Mouse (Mus musculus): ENCODE results near the gene Ncaph2.

The Ncaph2 gene

DNA sequence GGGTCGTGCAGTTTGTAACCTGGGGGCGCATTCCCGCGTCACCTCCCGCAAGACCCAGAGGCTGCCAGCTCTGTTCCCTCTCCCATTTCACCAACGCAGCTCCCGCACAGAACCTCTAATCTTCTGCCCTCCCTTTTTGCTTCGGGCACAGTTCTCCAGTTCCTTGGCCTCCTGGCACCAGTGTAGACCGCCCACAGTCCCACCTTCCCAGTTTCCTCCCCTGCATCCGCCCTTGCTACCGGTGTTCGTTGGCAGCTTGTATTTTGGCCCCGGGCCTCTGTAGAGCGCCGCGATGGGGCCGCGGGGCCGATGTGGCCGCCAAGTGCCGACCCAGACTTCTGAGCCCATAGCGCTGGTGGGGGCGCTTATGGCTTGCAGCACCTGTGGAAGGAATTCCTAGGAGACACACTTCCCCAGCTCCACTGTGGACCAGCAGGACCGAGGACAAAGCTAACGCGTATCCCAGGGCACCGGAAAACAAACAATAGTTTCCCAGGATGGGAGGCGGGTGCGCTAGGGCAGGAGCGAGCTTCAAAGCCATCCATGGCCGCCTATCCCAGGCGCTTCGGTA is 23.4 kb downstream of the Ncaph2 start, which contains the start of gene Odf3b:
Gene Odf3b (minus strand): TSS at position 452 of the 571 bp plus-strand sequence.
- DNase-seq (ENCODE audit: low read depth, low spot score), result no peak

DNA sequence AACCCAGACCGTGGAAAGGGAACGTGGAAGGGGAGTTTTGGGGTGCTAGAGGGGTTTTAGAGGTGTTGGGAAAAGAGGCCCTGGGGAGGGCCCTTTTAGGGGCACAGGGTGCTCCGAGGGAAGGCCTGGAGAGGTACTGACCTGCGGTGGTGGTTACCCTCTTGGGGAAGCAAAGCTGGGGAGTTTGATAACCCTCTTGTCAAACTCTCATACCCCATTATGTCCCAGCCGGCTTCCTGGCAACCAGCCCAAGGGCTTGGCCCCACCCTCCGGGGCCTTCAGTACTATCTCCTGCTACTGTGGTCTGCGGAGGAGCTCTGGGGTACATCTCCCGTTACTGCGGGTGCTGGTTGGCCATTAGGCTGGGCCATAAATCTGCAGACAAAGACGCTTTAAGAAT is 23.9 kb downstream of the Ncaph2 start:
- no peak for DNase-seq (ENCODE audit: low read depth, low spot score)

- no peak for DNase-seq (ENCODE audit: low read depth, low spot score)
These were observed 29.1 kb downstream of the Ncaph2 start, which contains the start of gene Klhdc7b for GRCm38 (mm10) chr15:89384617-89385016. Klhdc7b (plus strand) TSS chr15:89384917.

DNA sequence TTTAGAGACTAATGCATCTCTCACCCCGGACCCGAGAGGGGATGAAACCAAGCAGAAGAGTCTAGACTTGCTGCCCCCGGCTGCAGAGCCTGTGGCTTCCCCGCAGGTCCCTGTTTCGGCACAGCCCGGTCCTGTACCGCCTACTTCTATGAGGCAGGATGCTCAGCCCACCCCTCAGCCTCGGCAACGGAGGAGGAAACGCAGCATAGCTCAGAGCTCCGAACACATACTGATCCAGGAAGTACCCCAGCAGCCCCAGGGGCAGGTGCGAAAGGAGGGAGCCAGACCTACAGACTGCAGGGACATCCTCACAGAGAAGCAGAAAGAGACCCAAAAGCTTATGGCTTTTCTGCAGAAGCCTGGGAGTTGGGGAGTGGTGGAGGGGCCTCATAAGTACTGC is 31.6 kb downstream of the Ncaph2 start:
- DNase-seq (ENCODE audit: low read depth, low spot score), result no peak

DNA sequence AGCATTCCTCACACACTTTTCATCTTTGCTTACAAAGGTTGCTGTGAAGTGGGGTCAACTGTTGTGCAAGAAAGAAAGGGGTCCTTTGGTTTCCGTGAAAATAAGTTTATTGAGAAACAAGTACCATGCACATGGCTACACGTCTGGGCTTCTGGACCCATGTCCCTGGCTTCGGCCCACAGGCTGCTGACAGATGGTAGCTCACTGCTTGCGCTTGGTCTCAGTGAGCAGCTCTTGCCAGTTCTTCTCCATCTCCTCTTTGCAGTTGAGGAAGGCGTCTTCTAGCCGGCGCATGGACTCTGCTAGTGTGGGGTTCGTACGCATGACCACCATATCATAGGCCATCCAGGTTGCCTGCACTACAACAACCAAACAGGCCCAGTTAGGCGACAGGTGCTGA is 34.6 kb downstream of the Ncaph2 start:
- no peak for DNase-seq (ENCODE audit: low read depth, low spot score)

- DNase-seq (ENCODE audit: low read depth, low spot score), result no peak
These were observed 41.4 kb downstream of the Ncaph2 start for GRCm38 (mm10) chr15:89396883-89397282.

DNA sequence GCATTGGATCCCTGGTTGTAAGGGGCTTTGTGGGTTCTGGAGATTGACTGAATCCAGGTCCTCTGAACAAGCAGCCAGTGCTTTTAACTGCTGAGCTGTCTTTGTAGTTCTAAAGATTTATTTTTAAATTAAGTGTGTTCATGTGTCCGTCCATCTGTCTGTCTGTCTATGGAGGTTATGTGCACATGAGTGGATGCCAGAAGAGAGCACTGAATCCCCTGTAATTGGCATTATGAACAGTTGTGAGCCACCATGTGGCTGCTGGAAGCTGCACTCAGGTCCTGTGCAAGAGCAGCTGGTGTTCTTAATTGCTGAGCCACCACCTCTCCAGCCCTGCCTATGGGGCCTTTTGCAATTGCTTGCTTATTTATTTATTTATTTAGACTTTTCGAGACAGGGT is 42.6 kb downstream of the Ncaph2 start:
- no peak for DNase-seq (ENCODE audit: low read depth, low spot score)

- no peak for DNase-seq (ENCODE audit: low read depth, low spot score)
These were observed 44.2 kb downstream of the Ncaph2 start for GRCm38 (mm10) chr15:89399716-89400115.

DNA sequence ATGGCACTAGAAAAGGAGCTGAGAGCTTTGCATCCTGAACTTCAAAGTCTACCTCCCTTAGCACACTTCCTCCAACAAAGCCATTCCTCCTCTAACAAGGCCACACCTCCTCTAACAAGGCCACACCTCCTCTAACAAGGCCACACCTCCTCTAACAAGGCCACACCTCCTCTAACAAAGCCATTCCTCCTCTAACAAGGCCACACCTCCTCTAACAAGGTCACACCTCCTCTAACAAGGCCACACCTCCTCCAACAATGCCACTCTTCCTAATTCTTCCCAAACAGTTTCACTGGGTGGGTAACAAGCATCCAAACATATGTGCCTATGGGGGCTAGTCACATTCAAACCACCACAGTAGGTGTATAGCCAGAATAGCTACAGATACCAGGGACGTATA is 47.0 kb downstream of the Ncaph2 start:
- DNase-seq (ENCODE audit: low read depth, low spot score), result no peak

DNA sequence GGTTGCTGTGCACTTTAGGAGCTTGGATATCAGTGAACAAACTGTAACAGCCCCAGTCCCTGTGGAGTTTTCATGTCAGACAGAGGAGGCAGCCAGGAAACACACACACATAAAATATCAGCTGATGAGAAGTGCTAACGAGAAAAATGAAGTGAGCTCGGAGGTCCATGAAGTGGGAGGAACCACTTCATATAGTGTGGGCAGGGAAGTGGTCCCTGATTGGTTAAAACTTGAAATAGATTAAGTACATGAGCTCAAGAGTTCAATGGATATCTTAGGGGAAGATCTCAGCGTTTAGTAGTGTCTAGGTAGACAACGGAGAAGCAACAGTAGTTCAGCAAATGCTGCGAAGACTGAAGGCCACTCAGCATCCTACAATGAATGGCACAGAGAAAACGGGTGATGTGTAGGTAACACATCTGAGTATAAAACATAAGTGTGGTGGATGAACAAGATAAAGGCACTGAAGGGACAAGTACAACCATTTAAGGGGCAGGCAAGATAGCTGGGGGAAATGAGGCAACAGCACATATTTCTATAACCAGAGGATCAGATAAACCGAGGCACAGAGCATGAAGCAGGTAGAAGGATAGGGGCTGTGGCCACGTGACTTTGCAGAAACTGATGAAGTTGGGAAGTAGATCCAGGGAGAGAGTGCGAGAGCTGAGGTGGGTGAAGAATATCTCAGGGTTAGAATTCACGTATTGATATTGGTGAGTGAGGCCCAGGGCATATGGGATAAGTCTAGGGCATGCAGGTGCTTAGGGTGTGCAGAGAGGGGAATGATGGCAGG is 49.5 kb downstream of the Ncaph2 start:
- DNase-seq (ENCODE audit: low read depth, low spot score), result no peak

DNA sequence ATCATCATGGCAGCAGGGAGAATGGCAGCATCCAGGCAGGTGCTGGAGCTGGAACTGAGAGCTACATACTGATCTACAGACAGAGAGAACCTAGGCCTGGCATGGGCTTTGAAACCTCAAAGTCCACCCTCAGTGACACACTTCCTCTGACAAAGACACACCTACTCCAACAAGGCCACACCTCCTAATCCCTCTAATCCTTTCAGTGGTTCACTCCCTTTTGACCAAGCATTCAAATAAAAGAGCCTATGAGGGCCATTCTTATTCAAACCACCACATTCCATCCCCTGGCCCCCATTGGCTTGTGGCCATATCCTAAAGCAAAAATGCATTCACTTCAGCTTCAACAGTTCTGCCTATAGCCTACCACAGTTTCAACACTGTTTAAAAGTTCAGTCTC is 51.2 kb downstream of the Ncaph2 start:
- no peak for DNase-seq (ENCODE audit: low read depth, low spot score)

DNA sequence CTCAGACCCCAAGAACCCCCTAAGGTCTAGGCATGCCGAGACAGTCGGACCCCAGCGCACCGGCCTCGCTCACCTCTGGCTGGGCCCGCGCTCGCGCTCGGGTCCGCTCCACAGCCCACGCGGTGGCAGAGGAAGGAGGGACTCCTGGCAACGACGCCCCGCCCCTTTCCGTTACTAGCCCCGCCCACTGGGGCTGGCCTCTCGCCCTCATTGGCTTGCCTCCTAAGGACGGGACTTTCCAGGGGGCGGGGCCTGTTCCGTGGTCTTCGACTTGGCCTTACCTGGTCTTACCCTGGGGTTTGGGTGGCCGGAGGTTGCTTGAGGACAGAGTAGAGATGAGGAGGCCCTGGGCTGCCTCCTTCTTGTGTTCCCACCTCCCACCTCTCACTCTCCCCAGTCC is 54.6 kb downstream of the Ncaph2 start, which contains the start of gene Syce3:
Gene Syce3 (minus strand): TSS at position 386 of the 400 bp plus-strand sequence.
- no peak for DNase-seq (ENCODE audit: low read depth, low spot score)

GRCm38 (mm10) chr15:89415282-89415681 is 59.8 kb downstream of the Ncaph2 start:
- no peak for DNase-seq (ENCODE audit: low read depth, low spot score)

DNA sequence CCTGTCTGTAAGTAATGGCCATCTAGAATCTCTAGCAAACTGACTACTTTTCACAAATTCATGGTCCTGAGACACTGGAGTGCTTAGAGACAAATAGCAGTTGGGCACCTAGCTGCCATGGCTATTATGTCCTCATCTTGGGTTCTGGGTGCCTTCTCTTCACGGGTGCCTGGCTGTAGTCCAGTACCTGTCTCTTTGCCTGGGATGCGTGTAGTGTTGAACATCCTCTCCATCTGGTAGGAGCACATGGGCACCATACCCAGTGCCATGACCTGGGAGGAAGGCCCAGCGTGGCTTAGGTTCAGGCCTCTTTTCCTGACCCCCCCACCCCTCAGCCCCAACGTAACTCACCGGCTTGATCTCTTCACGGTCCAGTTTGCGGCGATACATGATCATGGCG is 66.4 kb downstream of the Ncaph2 start:
- no peak for DNase-seq (ENCODE audit: low read depth, low spot score)
